Mouse (Mus musculus) gastrocnemius, postnatal 25 days (tissue): Measurements from ENCODE around the gene Epb41l3. TPM values are rescaled to one million over a fixed set of nuclear protein-coding genes. Genes with fewer than 3 reads are reported as not detected.

ENCODE experiments used
- DNase-seq: peaks from one replicate; pipeline ENCODE4 v3.0.0; 2022
- total RNA-seq, 2 experiments: library from RNA; stranded (reverse); gene quantifications; 1 replicate in 1 of 2; 2 replicates in 1 of 2; pipeline ENCODE4 v1.2.3; 2021

Gene Epb41l3
- total RNA-seq, 2 experiments from 2014 or later = 1.7 to 3.5 TPM

DNA sequence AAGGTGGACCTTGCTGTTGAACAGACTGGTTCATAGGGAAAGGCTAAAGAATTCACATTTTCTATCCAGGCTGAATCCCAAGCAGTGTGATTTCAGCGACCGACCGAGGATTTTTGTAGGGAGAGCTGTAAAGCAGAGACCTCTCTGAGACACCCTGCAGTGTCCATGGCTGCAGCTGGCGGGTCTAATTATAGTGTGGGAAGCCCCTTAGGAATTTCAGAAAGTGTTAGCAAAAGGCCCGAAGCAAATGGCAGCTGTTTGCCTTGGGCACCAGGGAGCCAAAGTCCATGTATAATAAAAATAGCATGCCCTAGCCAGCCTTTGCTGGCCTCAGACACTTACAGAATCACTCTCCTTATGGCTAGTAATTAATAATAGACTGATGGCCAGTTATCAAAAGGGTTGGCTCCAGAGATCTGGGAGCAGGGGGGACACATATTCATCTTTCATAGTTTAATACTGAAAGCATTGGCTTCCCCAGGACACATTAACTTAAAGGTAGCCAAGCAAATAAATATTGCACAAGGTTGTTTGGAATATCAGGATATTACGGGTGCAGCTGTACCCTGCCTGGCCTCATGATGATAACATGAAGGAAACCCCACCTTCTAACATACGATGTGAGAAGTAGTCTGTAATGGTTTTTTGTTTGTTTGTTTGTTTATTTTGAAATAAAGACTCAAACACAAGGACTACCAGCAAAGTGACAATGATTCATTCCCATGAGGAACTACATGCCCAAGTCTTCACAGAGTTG lies 106.3 kb downstream of the Epb41l3 start:
- DNase-seq = no peak

DNA sequence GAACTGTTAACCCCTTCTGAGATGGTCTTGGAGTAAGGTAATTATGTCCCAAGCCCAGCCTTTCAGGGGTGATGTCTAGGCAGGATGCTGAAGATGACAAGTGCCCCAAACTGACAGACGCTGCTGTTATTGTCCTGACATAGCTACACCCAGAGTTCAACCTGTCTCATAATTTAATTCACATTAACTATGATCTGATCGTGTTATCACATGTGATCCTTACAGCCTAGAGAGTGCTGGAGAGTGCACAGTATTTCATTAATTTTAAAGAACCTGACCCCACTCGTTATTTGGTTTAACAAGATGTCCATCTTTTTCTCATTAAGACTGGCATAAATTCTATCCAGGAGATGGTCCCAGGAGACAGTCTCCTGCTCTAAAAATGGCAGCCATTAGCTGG lies 112.3 kb downstream of the Epb41l3 start:
- DNase-seq = no peak

GRCm38 (mm10) chr17:69192863-69193493 lies 117.5 kb downstream of the Epb41l3 start:
- no peak for DNase-seq

DNA sequence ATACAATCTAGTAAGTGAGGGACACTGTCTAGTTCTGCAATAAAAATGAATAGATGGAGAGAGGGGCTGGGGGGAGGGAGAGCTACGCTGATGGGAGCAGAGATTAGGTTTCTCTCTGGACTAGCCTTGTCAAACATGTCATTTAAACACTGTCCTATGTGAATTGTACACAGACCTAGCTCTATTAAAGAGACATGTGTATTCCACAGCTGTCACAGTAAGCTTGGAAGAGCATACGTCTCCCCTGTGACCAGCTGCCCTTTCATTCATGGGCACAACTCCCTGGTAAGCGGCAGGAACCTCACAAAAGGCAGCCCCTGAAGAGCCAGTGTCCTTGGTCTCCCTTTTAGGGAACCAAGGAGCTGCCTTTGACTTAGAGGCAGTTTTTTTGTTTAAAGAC lies 119.1 kb downstream of the Epb41l3 start:
- no peak for DNase-seq

DNA sequence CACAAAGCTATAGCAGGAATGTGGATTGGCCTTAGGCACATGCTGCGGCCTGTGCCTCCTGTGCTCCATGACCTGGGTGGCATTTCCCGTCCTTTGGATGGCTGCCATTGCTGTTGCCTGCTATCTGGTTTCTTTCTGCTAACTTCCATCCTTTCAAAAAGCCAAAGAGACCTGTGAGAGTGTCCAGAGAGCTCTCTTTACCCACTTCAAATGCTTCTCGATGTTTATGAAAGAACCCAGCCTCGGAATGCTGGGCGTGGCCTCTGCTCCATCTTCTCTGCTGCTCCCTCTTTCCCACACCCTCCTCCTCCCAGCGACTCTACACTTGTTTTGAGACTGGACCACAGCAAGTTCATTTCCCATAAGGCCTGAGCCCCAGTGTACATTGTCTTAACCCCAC lies 120.3 kb downstream of the Epb41l3 start:
- no peak for DNase-seq

DNA sequence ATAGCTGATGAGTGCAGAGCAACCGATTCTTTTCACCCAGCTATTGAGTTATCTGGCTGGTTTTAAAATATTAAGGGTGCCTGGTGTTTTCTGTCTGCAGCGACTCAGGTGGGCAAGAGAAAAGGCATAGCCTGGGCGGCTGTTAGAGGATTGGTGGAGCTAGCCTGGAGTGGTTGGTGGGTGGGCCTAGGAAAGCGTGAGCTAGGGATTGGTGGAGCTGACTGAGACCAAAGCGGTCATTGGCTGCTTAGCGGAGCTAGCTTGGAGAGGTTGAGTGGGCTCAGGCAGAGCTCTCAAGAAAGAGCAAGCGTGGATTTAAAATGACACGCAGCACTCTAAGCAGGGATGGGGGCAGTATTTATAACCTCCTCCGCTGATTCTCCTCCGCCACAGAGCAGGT lies 121.2 kb downstream of the Epb41l3 start:
- no peak for DNase-seq

DNA sequence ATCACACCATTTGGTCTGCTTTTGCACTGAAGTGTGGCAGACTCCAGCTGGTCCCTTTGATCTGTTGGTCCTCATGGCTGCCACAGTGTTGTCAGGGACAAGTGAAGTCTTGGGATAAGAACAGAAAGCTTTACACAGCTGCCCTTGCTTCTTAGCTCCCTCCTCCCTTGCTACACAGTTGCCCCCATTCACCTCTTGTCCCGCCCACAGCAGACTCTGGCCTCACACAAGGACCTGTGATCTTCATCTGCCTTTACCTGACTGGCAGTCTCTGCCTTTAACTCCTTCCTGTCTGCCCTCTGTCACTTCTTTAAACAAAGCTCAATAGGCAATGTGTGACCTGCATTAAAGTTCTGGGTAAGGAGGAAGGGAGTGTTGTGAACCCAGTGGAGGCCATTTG lies 123.3 kb downstream of the Epb41l3 start:
- no peak for DNase-seq

GRCm38 (mm10) chr17:69199827-69200226 lies 124.3 kb downstream of the Epb41l3 start:
- no peak for DNase-seq

DNA sequence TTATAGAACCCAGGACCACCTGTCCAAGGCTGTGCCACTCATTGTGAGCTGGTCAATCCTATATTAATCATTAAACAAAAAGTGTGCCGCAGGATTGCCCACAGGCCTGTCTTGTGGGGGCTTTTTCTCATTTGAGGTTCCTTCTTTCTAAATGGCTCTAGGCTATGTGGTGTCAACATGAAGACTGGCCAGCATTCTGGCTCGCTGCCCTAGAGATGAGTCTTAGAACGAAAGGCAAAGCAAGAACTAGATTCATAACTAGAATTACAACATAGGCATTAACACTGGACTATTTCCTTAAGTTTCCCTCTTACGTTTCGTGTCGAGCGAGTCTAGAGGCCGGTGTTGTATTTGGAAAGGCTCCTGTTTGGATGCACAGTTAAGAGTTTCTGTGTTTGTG lies 125.5 kb downstream of the Epb41l3 start:
- DNase-seq = no peak

DNA sequence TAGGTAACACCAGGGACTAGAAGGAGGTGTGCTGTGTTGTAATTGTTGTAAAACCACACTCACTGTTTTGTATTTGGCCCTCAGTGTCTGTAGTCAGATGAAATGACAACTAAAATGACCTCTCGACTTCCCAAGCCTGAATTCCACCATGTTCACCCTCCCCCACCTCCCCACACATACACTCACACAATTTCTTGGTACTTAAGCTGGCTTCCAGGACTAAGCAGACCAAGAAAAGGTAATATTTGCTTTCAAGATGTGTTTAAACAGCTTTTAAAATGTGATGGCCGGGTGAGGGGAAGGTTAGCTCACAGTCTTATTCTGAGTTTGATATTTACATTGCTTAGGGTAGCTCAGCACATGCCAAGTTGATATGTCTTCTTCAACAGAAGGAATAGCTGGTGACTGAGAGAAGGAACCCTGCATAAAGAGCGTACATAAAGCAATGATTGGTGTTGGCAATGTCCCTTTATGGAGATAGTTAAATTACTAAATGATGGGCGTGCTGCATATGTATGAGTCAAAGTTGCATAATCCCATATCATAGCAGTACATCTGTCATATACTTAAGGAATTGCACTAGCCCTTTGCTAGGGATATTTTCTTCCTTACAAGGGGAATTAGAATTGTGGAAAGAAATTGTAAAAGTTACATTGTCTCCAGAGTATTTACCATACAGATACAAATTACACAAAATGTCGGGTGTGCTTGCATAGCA lies 130.0 kb downstream of the Epb41l3 start:
- no peak for DNase-seq

DNA sequence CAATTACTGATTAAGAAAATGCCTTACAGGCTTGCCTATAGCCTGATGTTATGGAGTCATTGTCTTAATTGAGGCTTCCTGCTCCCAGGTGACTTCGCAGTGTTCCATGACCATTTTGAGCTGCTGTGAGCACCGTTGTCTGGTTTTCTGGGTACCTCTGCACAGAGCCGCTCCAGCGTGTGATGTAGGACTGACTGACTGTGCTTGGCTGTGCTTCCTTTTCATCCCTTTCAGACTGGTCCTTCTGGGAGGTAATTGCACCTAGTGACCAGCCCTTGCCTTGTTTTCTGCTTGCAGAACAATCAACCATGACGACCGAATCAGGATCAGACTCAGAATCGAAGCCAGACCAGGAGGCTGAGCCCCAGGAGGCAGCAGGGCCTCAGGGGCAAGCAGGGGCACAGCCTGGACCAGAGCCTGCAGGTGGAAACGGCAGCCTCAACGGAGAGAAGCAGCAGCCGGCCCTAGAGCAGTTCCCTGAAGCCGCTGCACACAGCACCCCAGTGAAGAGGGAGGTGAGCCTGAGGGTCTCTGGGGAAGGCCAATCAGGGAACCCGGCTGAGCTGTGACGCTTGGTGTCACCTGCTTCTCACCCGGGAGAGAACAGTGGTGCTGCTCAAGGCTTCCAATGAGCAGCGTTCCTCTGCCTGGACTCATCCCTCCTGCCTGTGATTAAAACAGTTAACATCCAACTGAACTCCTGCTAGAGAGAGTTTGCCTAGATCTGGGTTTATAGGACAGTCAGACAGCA lies 132.3 kb downstream of the Epb41l3 start:
- DNase-seq = no peak

GRCm38 (mm10) chr17:69211065-69211464 lies 135.6 kb downstream of the Epb41l3 start:
- no peak for DNase-seq

GRCm38 (mm10) chr17:69216120-69216519 lies 140.6 kb downstream of the Epb41l3 start:
- DNase-seq = no peak

DNA sequence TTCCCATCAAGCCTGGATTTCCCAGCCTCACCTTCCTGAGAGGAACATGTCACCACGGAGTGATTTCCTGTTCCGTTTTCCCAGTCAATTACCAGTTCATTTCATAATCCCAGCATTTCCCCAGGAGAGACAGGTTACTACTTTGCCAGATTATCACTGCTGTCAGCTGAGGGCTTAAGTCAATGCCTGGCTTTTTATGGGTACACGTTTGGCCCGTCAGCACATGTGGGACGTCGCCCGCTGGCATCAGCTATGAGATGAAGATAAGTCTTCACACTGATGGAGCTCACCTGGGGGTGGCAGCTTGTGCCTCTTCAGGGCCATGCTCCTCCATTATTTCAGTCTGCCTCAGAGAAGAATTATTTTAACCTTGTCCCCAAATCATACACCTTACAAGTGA lies 145.4 kb downstream of the Epb41l3 start:
- DNase-seq = no peak

DNA sequence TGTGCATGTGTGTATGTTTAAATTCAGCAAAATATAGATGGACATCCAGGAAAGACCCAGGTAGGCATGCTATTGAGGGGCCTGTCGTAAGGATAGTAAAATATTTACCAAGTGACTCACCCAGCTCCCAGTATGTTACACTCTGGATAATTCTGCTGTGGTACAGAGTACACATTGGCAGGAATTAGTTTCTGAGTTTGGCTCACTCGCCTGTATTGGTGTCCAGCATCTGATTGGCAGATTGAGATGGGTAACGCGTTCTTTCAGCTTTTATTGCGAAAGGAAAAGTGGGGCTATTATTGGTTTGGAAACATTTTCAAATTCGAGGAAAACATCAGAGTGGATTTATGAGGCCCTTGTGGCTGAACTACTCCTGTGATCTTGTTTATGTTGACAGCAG lies 145.9 kb downstream of the Epb41l3 start:
- DNase-seq = no peak

- no peak for DNase-seq
Measured at GRCm38 (mm10) chr17:69221966-69222692, 146.6 kb downstream of the Epb41l3 start.

DNA sequence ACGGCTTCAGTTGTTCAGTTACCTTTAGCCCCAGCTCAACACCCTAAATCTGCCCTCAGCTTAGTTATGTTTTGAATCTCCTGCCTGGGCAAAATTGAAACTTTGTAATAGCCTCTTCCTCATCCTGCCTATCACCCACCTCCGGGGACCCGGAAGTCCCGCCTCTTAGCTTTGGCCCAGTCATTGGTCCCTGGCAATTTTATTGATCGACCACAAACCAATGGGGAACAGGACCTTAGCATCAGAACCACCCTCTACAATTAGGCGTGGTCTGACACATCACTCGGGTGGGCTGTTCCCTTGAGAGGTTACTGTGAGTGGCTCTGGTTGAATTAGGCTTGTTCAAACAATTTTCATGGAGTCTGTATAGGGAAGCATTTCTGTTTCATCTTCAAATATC lies 150.5 kb downstream of the Epb41l3 start:
- DNase-seq = no peak

- no peak for DNase-seq
Measured at GRCm38 (mm10) chr17:69227426-69228014, 152.0 kb downstream of the Epb41l3 start.

DNA sequence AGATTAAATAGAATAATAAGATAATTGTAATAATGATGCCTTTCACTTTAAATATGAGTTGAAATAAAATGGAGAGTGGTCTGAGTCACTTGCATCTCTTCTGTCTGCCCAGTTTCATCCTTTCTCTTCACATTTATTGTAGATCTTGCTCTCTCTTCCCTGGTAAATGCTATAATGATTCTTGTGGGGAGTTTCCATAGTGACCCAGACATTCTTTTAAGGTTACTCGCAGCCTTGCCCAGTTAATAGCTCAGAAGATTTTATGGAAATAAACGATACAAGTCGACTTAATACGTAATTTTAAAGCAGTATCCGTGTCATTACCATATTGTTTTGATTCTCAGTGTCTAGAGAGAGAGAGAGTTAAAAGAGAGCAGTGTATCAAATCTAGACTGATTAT lies 154.0 kb downstream of the Epb41l3 start:
- no peak for DNase-seq

GRCm38 (mm10) chr17:69230131-69230621 lies 154.7 kb downstream of the Epb41l3 start:
- DNase-seq = no peak

GRCm38 (mm10) chr17:69231360-69231759 lies 155.9 kb downstream of the Epb41l3 start:
- DNase-seq = no peak
